Mouse (Mus musculus) CD4-positive, CD25-positive, alpha-beta regulatory T cell, adult 4 months (primary cell): ENCODE results near the gene Hist1h3f. TPM values are rescaled to one million over a fixed set of nuclear protein-coding genes. Genes with fewer than 3 reads are reported as not detected.
A peak's percentile ranks its signal among the peaks of the same experiment; 100 is the strongest.

Experiments
- ATAC-seq: one replicate; pipeline ENCODE4 v1.8.0; 2017
- polyA plus RNA-seq, 2 experiments: library from polyadenylated mRNA; unstranded; fragments of 100-300 nt; shearing (Covaris generic); gene quantifications; one replicate each; pipeline ENCODE4 v1.2.1; 2017

Gene Hist1h3f
- polyA plus RNA-seq, result not detected

DNA sequence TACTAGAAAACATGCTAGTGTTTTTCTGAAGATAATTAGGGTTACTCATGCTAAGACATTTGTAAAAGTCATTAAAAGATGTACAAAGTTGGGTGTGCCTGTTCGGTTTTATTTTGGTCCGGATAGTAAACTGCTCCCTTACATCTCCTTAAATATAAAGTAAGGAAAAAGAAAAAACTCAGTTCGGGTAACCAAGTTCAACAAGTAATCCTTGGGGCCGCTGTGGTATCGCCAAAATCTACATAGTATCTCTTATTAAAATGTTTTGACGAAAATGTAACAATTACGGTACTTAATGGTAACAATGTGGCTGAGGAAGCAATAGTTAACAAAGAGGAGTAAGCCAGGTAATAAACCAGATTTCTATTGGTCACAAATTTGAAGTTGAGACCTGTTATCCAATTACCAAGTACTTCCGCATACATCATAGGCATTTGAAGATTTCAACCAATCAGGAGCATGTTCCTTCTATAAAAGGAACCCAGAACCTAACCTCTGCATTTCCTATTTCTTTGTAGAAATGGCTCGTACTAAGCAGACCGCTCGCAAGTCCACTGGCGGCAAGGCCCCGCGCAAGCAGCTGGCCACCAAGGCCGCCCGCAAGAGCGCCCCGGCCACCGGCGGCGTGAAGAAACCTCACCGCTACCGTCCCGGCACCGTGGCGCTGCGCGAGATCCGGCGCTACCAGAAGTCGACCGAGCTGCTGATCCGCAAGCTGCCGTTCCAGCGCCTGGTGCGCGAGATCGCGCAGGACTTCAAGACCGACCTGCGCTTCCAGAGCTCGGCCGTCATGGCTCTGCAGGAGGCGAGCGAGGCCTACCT, at the start of gene Hist1h3f:
Gene Hist1h3f (plus strand): TSS at position 88 of the 822 bp plus-strand sequence.
- peak; percentile 82 for ATAC-seq

DNA sequence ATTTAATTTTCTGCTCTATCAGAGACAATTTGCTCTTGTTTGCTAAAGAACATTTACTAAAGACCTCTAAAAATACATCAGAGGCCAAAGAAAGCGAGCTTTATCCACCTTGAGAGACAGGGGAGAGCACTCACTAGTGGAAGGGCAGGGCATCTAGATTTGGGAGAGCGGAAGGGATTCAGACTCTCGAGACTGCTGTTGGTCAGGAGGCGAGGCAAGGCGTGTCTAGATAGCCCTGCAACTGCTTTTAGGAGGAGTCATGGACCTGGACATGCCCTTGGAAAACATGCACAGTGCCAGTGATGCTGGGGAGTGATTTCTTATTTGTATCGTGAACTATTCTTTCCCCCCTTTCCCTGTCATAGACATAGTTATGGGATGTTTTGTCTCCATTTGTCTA, 48.3 kb upstream of the Hist1h3f start:
- no peak for ATAC-seq

DNA sequence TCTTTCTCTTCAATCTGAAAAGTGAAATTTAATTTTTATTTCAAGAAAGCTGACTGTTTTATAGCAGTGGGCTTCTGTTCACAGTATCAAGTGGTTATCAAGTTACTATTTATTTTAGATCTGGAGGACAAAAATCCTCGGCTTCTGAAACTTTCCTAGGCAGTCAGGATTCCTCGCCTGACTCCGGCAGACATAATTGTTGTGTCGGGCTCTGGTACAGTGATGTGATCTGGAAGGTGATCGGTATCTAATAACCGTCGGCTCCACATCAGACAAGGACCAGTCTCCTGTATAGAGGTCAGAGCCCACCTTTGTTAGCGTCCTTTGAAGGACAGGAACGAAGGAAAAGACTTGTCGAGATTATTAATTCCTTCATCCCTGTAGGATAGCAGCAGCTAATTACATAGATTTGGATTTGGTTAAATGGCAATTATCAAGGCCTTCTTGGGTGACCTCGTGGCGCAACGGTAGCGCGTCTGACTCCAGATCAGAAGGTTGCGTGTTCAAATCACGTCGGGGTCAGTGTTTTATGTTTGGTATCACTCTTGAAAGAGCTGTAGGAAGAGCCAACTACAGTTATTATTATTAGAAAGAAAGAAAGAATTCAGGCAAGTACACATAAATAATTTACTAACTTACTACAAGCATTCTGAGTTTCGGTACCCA, 46.1 kb upstream of the Hist1h3f start:
- ATAC-seq, result no peak

DNA sequence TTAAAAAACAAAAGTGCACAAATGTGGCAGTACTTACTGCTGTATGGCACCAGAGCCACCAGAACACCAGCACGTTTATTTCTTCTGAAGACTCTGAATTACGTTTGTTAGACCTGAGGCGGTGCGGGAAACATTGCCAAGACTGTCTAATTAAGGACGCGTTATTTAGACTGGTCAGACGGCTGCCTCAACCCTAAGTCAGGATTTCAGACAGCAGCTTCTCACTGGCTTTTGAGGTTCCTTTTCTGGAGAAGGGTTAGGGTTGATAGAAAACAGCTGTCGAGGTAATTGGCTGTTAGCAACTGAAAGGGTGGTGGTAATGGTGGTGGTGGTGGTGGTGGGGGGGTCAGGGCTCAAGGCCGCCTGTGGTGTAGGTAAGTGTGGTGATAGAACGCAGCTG, 45.2 kb upstream of the Hist1h3f start:
- ATAC-seq, result no peak

DNA sequence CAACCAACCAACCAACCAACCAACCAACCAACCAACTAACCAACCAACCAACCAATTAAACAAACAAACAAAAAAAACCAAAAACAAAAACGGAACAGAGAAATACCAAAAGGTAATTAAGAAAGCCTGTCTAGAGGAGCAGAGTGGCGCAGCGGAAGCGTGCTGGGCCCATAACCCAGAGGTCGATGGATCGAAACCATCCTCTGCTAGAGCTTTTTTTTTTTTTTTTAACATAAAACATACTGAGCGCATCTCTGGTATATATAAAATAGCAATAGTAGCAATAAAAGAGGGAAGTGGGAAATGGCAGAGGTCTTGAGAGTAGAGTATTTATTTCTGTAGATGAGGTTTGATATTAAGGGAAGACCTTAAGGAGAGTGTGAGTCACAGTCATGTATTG, 43.9 kb upstream of the Hist1h3f start:
- ATAC-seq, result no peak

DNA sequence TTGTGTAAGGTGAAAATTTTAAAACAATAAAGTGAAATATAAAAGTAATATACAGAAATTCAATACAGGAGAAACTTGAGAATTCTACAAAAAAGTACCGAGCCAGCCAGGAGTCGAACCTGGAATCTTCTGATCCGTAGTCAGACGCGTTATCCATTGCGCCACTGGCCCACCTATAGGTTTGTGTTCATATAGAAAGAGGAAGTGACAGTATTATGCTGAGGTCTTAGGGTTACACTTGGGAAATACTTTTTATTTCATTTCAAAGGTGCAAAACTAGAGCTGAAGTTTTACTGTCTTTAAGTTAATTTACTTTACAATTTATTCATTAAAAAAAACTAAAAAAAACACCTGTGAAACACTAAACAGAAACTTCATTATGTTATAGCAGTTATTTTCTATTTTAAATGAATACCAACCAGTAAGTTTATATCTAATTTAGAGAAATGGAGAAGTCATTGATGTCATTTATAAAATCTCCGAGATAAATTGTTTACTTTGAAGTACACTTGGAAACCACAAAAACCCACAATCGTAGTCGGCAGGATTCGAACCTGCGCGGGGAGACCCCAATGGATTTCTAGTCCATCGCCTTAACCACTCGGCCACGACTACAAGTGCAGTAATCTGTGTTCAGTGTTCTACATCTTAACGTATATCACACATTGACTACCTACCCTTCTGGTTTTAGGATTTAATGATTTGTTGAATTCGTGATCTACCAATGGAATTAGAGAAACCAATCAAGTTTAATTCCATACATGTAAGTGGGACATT, 43.2 kb upstream of the Hist1h3f start:
- ATAC-seq, result peak; percentile 34

DNA sequence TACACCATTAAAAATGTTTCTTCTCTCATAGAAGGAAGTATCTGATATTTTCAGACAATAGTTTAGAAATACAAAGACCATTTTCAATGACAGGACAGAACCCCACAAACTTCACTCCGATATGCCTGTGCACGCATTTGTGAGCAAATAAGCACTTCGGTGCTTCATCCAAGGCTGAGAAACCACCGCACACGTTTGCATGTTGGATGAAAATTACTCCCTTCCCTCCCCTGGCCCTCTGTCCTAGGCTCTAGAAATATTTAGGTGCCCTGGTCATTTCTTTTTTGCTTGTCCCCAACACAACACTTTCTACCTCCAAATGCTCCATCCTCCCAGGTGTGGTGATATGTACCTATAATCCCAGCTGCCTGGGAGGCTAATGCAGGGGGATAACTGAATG, 42.3 kb upstream of the Hist1h3f start:
- ATAC-seq, result no peak

DNA sequence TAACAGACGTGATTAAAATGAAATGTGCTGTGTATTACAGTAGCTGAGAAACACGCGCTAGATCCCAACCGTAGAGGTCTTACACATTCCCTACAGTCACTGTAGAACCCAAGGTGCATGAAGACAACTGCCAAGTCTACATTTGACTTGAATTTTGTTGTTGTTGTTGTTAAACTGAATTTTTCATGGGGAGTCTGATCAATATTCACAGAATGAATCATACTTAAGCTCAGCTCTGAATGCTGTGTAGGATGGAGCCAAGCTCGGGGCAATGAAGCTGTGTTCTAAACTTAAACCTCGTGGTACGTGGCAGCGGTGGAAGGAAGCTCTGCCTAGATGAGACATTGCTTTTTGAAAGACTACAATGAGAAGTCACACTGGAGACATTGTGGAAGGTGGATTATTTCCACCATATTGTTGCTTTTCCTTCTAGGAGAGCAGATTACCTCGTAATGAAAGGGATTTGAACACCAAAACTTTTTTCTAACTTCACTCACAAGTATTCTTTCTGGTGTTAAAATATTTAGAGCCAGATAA, 41.8 kb upstream of the Hist1h3f start:
- ATAC-seq, result no peak

DNA sequence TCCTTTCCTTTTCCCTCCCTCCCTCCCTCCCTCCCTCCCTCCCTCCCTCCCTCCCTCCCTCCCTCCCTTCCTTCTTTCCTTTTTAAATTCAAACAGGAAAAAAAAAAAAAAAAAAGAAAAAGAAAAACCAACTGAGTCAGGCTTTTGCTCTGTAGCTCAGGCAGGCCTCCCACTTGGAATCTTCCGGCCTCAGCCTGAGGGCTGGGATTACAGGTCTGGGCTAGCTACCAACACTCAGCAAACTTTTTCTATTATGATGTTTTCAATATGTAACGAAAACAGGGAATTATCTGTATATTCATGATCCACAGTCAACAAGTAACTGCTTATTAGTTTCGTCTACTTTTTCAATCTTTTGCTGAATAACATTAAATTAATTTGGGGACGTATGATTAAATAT, 40.9 kb upstream of the Hist1h3f start:
- no peak for ATAC-seq

DNA sequence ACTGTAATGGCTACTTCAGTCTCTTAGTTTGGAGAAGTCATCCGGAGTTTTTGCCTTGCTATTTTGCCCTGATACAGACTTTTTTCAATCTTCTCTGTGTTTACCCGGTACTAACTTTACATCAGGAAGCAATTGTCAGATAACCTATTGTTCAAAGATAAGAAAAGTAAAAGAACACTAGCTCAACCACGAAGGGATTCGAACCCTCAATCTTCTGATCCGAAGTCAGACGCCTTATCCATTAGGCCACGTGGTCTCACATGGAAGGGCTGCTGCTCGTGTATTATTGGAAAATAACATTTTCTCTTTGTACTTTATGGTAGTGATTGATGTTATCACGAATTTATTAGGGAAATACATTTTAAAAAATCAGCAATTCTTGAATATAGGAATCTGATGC, 40.1 kb upstream of the Hist1h3f start:
- peak; percentile 51 for ATAC-seq

DNA sequence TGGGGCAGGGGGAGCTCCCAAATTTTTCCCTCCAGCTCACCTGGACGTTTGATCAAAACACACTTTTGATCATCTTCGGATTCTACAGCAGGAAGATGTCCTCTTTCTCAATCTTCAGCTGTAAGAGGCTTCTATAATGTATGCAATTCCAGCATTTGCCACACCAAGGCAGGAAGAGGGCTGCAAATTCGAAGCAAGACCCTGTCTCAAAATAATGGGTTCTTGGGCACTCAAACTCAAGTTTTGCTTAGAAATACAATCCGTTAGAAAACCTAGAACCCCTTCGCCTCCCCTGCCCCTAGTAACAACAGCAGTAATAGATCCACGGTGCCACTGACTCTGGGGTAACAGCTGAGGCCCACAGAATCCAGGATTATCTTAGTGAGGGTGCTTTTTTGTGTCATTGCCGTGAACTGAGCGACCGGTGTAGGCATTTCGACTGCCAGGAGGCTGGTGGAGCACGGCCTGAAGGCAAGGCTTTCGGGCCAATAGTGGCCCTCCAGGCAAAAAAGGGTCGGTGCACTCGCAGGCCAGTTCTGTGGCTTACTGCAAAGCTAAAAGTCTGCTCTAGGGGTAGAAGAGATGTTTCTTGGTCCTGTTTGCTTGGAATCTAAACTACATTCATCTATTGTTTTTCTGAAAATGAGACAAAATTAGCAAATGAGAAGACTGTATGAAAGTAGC, 38.0 kb upstream of the Hist1h3f start:
- no peak for ATAC-seq

DNA sequence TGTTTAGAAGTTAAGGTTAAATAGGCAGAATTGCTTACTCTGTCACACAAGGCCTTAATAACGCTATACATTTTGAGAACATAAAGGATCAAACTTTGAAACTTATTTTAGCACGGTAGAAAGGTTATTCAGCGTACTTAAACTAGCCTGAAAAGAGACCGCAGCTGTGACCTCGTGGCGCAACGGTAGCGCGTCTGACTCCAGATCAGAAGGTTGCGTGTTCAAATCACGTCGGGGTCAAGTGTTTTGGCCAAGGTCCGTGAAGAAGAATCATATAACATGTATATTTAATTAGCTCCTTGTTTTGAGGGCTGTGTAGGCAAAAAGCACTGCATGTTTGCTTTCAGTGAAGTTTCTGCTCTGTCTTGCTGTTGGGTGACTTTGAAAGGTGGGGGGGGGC, 37.5 kb upstream of the Hist1h3f start:
- no peak for ATAC-seq

DNA sequence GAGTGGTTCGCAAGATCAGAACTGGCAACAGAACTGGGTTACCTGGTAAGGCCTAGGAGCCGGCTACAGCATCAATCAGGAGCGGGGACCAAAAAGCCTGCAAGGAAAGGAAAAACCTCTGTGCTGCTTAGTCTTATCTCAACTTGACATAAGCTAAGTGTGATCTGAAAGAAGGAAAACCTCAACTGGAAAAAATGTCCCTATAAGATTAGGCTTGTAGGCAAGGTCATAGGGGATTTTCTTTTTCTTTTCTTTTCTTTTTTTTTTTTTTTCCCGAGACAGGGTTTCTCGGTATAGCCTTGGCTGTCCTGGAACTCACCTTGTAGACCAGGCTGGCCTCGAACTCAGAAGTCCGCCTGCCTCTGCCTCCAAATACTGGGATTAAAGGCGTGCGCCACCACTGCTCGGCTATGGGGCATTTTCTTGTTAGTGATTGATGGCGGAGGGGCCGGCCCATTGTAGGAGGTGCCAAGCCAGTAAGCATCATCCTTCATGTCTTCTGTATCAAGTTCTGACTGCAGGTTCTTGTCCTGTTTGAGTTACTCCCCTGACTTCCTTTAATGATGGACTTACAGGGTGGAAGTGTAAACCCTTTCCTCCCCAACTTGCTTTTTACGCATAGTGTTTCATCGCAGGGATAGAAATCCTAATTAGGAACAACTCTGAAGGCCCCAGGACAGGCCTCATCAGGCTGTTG, 36.9 kb upstream of the Hist1h3f start:
- ATAC-seq, result no peak

DNA sequence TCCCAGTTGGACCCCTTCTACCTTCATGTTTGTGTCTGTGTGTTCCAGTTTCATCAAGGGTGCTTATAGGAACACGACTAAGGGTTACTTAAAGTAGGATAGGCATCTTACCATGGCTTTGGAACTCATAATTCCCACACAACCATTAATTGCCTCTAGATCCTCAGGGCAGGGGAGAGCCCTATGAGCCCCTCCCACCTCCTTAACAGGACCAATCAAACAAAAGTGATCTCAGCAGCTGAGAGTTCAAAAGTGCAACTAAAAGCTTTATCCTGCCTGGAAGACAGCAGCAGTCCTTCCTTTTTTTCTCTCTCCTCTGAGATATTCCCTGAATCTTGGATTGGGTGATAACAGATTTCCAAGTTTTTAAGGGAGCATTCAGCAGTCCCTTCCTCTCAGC, 33.7 kb upstream of the Hist1h3f start:
- ATAC-seq, result no peak

DNA sequence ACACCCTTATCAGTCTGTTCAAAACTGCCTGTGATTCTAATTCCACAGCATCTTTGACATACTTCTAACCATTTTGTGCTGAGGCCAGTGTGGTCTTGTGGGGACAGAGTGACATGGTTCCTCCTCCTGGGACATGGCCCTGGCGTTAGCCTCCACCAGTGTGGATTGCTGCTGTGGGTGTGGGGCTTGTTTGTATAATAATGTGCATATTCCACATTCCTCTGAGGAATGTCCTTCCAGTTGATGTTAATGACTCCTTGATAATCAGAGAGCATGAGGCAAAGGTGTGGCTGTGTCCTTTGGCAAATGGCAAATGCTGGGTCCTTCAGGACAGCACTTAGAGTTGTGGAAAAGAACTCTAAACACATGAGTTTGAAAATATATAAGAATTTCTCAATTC, 30.3 kb upstream of the Hist1h3f start:
- no peak for ATAC-seq

DNA sequence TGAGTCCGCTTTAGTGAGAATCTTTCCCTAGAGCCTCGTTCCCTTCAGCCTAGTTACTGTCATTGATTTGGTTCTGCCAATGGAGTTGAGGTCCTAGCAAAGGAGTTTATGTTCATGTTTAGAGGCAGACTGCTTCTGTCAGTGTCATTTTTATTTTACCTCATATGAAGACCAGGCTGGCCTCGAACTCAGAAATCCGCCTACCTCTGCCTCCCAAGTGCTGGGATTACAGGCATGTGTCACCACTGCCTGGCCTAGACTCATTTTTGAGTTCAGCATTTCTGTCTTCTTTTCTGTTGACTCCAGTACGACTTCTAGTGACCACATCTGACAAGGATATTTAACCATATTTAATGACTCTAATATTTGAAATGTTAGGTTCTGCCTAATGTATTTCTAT, 28.6 kb upstream of the Hist1h3f start:
- no peak for ATAC-seq

DNA sequence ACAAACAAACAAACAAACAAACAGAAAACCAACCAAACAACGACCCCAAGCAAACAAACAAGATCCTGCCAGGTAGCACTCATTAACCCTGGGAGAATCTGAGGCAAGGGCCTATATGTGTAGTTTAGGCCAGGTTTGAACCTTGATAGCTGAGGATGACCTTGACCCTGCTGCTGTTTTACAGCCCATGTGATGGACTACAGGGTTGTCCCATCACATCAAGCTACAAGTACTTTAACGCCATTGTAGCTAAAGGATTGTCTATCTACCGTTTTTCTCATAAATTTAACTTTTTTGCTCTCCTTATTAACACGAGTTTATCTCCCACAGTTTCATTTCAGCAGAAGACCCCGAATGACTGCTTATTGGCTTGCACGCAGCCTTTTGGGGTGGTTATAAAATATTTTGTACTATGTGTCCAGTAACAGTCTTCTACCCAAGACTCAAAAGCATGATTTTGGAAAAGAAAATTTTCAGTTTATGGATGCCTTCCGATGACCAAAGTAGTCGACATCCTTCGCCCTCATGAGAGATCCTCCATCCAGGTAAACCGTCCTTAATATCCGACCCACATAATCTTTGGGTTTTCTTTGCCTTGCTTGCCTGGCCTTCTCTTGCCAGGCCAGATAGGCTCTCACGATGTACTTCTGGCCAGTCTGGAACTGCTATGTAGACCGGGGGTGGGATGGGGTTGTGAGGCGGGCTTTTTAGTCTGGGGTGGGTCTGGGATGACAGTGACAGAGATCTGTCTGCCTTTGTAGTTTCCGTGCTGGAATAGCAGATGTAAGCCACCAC, 27.8 kb upstream of the Hist1h3f start:
- no peak for ATAC-seq

DNA sequence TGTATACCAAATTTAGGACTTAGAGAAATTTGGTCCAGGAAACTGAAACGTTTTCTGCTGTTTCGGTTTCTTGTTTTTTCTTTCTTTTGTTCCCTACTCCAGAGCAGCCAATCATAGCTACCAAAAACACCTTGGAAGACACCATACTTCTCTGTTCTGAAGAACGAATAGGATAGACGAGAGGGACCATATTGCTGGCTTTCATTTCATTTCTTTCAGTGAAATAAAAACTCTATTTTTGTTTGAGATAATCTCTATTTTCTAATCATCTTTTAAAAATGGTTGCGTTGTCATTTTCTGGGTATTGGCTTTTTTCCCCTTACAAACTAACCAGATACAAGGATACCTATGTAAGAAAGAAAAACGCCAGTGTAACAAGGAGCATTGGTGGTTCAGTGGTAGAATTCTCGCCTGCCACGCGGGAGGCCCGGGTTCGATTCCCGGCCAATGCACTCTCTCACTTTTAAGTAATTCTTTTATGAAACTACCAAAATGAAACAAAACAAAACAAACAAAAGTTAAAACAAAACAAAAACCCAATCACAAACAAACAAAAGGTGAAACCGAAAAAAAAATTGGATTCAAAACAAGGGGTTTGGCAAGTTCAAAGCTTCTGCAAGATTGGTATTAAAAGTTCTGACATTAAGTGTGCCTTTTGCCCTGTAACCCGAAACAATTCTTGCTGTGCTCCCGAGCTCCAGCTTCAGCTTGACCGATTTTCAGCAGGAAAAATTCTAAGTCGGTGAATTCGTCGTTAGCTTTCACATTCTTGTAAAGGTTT, 26.8 kb upstream of the Hist1h3f start:
- peak; percentile 44 for ATAC-seq

DNA sequence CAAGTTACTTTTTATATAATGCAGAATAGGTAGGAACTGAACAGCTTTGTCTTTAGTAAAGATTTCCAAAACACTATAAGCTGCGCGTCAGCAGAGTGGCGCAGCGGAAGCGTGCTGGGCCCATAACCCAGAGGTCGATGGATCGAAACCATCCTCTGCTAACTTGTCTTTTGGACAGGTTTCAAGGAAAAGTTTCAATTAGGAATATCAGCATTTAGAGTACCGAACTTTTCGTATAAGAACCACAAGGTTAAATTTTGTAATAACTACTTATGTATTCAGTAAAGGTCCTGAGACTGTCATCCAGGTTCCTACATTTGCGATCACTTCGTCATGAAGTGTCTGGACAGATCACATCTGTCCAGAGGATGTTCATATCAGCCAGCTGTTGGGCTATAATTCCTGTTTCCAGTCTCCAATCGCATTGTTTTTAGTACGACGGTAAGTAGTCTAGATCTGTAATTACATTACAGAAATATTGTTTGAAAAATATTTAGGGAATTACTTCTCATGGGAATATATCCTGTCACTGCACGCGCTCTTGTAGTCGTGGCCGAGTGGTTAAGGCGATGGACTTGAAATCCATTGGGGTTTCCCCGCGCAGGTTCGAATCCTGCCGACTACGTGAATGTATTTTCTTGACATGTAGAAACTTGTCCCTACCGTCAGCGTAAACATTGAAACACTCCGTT, 26.1 kb upstream of the Hist1h3f start:
- peak; percentile 59 for ATAC-seq

DNA sequence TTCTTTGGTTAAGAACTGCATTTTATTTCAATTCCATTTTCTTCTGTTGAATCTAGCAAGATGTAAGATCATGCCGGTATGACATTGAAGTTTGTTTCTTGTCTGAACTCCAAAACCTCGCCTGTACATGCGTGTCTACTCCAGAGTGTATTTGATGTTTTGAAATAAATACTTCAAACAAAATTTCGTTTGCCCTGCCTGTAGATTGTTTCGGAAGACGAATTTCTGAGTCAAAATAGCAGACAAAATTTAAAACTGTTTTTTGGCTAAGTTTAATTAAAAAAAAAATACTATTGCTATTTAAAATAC, 25.6 kb upstream of the Hist1h3f start:
- no peak for ATAC-seq
